Mouse (Mus musculus): ENCODE results near the gene 4931422A03Rik. TPM values are rescaled to one million over a fixed set of nuclear protein-coding genes. Genes with fewer than 3 reads are reported as not detected.
A peak's percentile ranks its signal among the peaks of the same experiment; 100 is the strongest.
"Not testable (repeated sequence)": the region's sequence is repeated elsewhere in the genome, so short reads cannot be mapped to it uniquely, and the experiment has no call there.

Gene 4931422A03Rik
- total RNA-seq, 2 experiments from 2014 or later = not detected

GRCm38 (mm10) chr2:104030381-104030780 lies 2.2 kb upstream of the 4931422A03Rik start:
- intact Hi-C loops (cut with DNase I; ENCODE audit: low total_unique reads) = loop anchor here (10.0 kb wide), 2 partner anchors 104 to 394 kb away; no protein-coding TSS in a partner anchor

DNA sequence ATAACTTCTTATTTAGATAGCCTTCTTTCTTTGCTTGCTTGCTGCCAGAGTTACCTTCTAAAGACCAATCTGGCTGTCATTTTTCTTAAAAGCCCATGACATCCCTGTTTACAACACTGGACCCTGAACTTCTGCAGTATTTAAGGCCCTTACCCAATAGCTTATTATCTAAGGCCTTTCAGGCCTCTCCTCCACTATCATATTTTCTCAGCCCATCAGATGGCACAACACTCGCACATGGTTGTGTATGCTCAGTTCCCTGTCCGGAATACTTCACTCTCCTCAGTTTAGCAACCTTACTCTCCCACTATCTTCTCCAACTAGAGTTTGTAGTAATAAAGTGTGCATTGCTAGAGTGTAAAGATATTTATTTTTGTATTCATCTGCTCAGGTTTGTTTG lies 913 bp upstream of the 4931422A03Rik start:
- intact Hi-C loops (cut with DNase I; ENCODE audit: low total_unique reads) = no loop called here
- no peak for DNase-seq

More at GRCm38 (mm10) chr2:104030381-104030780, 2.2 kb upstream of the 4931422A03Rik start:
- DNase-seq = no peak

DNA sequence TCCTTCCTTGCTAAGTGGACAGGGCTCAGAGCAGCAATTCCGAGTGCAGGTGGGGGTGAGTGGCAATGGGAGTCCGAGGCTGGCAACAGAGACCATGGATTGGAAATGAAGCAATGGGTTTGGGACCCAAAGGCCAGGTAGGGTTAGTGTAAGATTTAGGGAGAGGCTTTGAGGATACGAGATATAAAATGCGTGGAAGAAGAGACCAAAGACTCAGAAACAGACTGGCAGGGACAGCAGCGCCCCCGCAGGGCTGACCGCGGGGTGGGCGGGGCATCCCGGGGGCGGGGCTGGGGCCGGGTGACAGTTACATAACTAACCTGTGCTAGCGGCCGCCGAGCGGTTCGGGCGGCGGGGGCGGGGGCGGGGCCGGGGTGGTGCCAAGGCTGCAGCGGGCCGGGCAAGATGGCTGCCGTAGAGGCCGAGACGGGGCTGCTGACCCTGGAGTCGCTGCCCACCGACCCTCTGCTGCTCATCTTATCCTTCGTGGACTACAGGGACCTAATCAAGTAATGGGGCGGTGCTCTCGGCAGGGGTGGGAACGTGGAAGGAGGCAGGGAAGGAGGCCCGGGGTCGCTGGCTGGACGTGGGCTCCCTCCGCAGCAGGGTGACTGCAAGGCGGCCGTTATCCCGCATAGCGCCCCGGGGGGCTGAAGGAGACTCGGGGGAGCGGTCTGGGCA lies 563 bp downstream of the 4931422A03Rik start, which contains the start of gene Fbxo3:
Gene Fbxo3 (plus strand): TSS at position 264 of the 681 bp plus-strand sequence.
- intact Hi-C loops (cut with DNase I; ENCODE audit: low total_unique reads) = no loop called here

DNA sequence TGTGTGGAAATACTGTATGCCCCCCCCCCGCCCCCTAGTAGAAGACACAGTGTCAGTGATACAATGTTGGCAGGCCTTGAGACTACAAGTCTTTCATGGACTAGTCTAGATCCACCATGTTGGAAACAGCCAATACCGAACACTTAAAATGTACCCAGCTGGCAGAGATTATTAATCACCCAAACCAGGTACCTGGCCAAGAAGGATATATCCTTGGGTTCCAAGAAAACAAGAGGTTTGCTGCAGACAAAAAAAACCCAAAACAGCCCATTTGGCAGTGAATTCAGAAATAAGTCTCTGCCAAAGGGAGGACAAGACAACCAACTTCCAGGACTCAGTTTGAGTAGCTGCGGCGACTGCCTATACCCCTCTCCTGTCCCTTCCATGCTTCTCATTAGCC lies 3.5 kb downstream of the 4931422A03Rik start:
- no peak for DNase-seq
- intact Hi-C loops (cut with DNase I; ENCODE audit: low total_unique reads) = no loop called here

More for the DNA sequence above, 563 bp downstream of the 4931422A03Rik start, which contains the start of gene Fbxo3:
- DNase-seq = peak; percentile 85

GRCm38 (mm10) chr2:104023096-104023495 lies 5.1 kb downstream of the 4931422A03Rik start:
- intact Hi-C loops (cut with DNase I; ENCODE audit: low total_unique reads) = no loop called here
- no peak for DNase-seq

DNA sequence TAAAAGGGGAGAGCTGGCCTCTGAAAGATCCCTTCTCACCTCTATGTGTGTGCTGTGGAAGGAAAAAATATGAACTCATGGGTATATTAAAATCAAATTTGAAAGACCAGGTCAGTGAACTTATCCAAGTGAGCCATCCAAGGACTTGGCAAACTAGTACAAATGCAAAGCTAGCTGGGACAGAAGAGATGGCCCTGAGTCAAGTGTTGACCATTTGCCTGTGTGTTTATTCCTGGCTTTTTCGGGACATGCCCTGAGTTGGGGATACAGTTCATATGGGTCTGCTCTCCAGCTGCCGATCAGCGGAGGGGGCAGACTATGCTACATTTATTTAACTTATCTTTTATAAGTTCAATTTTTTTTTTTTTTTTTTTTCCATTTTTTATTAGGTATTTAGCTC lies 19.3 kb downstream of the 4931422A03Rik start:
- DNase-seq; intact Hi-C loops (cut with DNase I; ENCODE audit: low total_unique reads): not testable (repeated sequence)

DNA sequence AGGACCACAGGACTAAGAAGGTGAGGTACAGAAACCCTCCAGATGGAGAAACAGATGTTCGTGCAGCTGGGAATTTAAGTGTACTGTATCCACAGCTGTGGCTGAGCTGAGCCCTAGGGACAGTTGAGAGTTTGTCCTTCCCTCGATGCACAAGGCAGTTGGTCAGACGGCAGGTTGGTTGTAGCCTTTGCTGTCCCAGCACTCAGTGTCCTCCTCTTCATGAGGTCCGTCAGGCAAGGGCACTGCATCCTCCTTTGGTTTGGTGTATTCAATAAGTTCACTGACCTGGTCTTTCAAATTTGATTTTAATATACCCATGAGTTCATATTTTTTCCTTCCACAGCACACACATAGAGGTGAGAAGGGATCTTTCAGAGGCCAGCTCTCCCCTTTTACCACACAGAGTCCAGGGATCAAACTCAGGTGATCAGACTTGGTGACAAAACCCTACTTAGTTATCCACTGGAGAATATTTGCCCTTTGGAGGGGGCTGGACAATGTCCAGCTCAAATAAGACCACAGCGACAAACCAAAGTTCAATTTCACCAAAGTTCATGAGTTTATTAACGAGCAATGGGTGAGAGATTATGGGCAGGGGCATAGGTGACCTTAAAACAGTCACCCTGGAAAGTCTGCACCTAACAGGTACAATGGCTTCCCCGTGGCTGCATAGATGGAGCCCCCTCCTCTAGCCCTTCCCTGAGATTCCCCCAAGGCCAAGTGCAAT lies 20.2 kb downstream of the 4931422A03Rik start:
- intact Hi-C loops (cut with DNase I; ENCODE audit: low total_unique reads) = no loop called here
- no peak for DNase-seq

DNA sequence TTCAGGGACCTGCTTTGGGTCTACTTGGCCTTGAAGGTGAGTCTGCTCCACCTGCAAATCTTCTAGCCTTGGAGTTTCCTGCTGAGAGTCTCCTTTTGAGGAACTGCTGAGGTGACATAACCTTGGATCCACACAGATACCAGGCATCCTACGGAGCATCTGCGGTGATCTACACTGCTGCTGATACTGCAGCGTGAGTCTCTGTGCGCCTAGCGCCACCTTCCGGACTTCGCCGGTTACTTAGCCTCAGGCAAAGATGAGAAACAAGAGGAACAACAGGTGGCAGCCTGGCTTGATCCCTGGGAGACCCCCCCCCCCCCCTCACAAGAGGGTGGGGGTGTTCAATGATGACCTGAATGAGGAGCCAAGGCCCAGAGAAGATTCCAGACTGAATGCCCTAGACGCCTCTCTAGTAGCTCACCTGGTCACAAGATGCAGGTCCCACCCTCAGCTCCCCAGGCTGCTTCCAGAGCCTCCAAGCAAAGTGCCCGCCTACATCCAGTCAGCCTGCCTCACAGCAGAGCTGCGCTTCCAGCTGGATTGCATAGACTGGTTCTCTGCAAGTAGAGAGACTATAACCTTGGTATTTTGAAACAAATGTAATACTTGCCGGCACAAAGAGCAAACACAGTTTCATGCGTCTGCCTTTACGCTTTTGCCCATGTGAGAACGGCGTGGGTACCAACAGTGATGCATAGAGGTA lies 25.3 kb downstream of the 4931422A03Rik start:
- DNase-seq = peak; percentile 47
- intact Hi-C loops (cut with DNase I; ENCODE audit: low total_unique reads) = no loop called here

DNA sequence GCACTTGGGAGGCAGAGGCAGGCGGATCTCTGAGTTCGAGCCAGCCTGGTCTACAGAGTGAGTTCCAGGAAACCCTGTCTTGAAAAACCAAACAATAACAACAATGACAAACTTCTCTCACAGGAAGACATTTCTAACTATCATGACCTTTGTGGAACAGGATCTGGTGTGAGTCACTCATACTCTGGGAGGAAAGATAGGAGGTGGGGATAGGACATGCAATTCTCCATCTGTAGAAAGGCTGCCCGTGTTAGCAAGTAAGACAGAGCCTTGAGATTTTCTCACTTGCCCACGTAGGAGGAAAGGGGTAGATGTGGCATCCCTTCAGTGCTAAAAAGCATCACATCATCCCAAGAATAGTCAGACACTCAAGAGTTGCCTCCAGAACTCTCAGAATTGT lies 26.3 kb downstream of the 4931422A03Rik start:
- intact Hi-C loops (cut with DNase I; ENCODE audit: low total_unique reads) = no loop called here
- DNase-seq = no peak

GRCm38 (mm10) chr2:104001076-104001475 lies 27.1 kb downstream of the 4931422A03Rik start:
- DNase-seq = no peak
- intact Hi-C loops (cut with DNase I; ENCODE audit: low total_unique reads) = no loop called here

GRCm38 (mm10) chr2:103992618-103993332 lies 35.4 kb downstream of the 4931422A03Rik start:
- intact Hi-C loops (cut with DNase I; ENCODE audit: low total_unique reads) = no loop called here
- DNase-seq = no peak

GRCm38 (mm10) chr2:103992162-103992561 lies 36.0 kb downstream of the 4931422A03Rik start:
- intact Hi-C loops (cut with DNase I; ENCODE audit: low total_unique reads) = no loop called here
- no peak for DNase-seq

- intact Hi-C loops (cut with DNase I; ENCODE audit: low total_unique reads) = no loop called here
Measured at GRCm38 (mm10) chr2:103991303-103991702, 36.9 kb downstream of the 4931422A03Rik start.

GRCm38 (mm10) chr2:103989724-103990123 lies 38.4 kb downstream of the 4931422A03Rik start:
- intact Hi-C loops (cut with DNase I; ENCODE audit: low total_unique reads) = loop anchor here (10.0 kb wide), 1 partner anchor 435 kb away; no protein-coding TSS in a partner anchor
- no peak for DNase-seq

More at GRCm38 (mm10) chr2:103991303-103991702, 36.9 kb downstream of the 4931422A03Rik start:
- no peak for DNase-seq

DNA sequence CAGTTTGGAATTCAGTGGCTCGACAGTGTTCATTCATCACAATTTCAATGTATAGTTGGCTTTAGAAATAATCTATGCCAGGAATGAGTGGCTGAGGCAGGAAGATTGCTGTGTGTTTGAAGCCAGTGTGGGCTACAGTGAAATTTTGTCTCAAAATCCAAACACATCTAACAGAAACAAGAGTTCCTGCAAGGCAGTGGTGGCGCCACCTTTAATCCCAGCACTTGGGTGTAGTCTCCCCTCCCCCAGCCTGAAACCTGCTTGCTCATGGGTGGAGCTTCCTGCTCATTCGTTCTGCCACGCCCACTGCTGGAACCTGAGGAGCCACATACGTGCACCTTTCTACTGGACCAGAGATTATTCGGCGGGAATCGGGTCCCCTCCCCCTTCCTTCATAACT lies 40.6 kb downstream of the 4931422A03Rik start:
- not testable (repeated sequence) for DNase-seq
- intact Hi-C loops (cut with DNase I; ENCODE audit: low total_unique reads) = loop anchor here (10.0 kb wide), 1 partner anchor 433 kb away; no protein-coding TSS in a partner anchor

- intact Hi-C loops (cut with DNase I; ENCODE audit: low total_unique reads) = loop anchor here (10.0 kb wide), 1 partner anchor 428 kb away; no protein-coding TSS in a partner anchor
- no peak for DNase-seq
Measured at GRCm38 (mm10) chr2:103983146-103983545, 45.0 kb downstream of the 4931422A03Rik start.

DNA sequence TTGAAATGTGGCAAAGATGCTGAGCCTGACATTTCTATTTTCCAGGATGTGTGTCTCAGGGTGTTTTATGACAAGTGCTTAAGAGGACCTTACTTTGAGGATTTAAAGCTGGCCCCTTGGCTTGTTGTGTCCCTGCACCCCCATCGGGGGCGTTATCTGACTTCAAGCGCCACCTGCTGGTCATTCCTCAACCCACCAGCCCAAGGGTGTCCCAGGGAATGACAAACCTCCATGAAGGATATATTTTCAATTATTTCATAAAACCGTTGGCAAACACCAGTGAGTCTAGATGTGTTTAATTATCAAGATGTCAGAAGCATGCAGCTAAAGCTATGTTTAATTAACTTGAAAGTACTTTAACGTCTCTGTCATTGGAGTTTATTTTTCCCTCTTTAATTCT lies 45.9 kb downstream of the 4931422A03Rik start:
- intact Hi-C loops (cut with DNase I; ENCODE audit: low total_unique reads) = loop anchor here (10.0 kb wide), 1 partner anchor 427 kb away; no protein-coding TSS in a partner anchor
- DNase-seq = peak; percentile 80

GRCm38 (mm10) chr2:103977716-103978115 lies 50.4 kb downstream of the 4931422A03Rik start:
- no peak for DNase-seq
- intact Hi-C loops (cut with DNase I; ENCODE audit: low total_unique reads) = no loop called here

- intact Hi-C loops (cut with DNase I; ENCODE audit: low total_unique reads) = no loop called here
- DNase-seq = no peak
Measured at GRCm38 (mm10) chr2:103977216-103977615, 50.9 kb downstream of the 4931422A03Rik start.
